Mouse (Mus musculus) cerebellum, adult 2 months (tissue): ENCODE data around the gene Gm1043. TPM values are rescaled to one million over a fixed set of nuclear protein-coding genes. Genes with fewer than 3 reads are reported as not detected.

Experiments used
- DNase-seq, 2 experiments: peaks; one replicate each; pipeline ENCODE4 v3.0.0; 2021
- H3K27ac ChIP-seq: fragments of 200-500 bp; 2 replicates; pipeline ENCODE4 v1.5.1; 2012; ENCODE audit warnings: low read length, control low read depth, inconsistent platforms; ENCODE audit not compliant: insufficient read depth
- H3K27me3 ChIP-seq: fragments of 200-500 bp; 2 replicates; pipeline ENCODE4 v1.6.1; 2012; ENCODE audit warnings: inconsistent platforms, mild to moderate bottlenecking, low read length, moderate library complexity; ENCODE audit not compliant: control insufficient read depth, insufficient read depth
- H3K4me1 ChIP-seq: fragments of 200-500 bp; 2 replicates; pipeline ENCODE4 v1.6.1; 2011; ENCODE audit warnings: low read length; ENCODE audit not compliant: control insufficient read depth, insufficient read depth
- H3K4me3 ChIP-seq: fragments of 200-500 bp; replicated peaks from 2 replicates; pipeline ENCODE3; 2011; ENCODE audit warnings: mild to moderate bottlenecking, low read depth, low read length, control low read depth; ENCODE audit not compliant: insufficient read depth
- CTCF ChIP-seq: fragments of 200-500 bp; IDR thresholded peaks from 2 replicates; pipeline ENCODE4 v1.5.1; 2011; ENCODE audit warnings: low read depth, mild to moderate bottlenecking, control low read depth, low read length, moderate library complexity, borderline replicate concordance; ENCODE audit not compliant: insufficient read depth
- POLR2A ChIP-seq: fragments of 200-500 bp; IDR thresholded peaks from 2 replicates; pipeline ENCODE4 v1.6.1; 2011; ENCODE audit warnings: low read length, control low read depth, borderline replicate concordance; ENCODE audit not compliant: insufficient read depth
- WGBS: fragments of 180-500 bp; shearing (Covaris S2); methylation state at CpG from one replicate; pipeline ENCODE4 v1.1.7; 2018; 5-methylcytosine and 5-hydroxymethylcytosine counted together
- polyA plus RNA-seq: library from polyadenylated mRNA; depleted of rRNA; stranded (reverse); fragments of >200 nt; gene quantifications from 2 replicates; pipeline ENCODE4 v1.2.3, GENCODE M21; 2012

The Gm1043 gene
- polyA plus RNA-seq, 1 experiment: 6.0 TPM

DNA sequence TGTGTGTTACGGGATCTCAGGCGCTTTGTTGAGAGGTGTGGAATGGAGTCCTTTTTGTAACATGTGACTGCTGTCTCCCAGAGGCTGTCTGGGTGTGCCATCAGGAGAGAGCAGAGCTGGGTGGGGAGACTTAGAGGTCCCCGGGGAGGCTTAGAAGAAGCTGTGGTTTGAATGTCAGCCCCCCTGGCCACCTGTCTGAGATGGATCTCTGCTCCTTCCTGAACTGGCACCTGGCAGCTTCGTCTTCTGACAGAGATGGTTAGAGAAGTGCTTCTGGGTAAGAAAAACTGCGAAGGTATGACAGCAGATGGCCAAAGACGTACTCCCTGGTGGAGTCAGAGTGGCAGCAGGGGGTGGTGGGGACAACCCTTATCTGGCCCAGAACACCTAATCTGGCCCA is 22.4 kb downstream of the Gm1043 start:
- TF ChIP-seq POLR2A (no peak), CTCF (no peak)
- H3K4me3 ChIP-seq: no peak overlapping the region
- DNase-seq: no peak
- WGBS: 59% methylated on average over 6 of the region's 6 CpGs
- no peak overlapping the region for H3K27ac ChIP-seq
- no peaks in the 10 kb centered on the region for H3K27me3 ChIP-seq
- H3K4me1 ChIP-seq: no peaks in the 10 kb centered on the region; the same call in none of the 2 replicates

DNA sequence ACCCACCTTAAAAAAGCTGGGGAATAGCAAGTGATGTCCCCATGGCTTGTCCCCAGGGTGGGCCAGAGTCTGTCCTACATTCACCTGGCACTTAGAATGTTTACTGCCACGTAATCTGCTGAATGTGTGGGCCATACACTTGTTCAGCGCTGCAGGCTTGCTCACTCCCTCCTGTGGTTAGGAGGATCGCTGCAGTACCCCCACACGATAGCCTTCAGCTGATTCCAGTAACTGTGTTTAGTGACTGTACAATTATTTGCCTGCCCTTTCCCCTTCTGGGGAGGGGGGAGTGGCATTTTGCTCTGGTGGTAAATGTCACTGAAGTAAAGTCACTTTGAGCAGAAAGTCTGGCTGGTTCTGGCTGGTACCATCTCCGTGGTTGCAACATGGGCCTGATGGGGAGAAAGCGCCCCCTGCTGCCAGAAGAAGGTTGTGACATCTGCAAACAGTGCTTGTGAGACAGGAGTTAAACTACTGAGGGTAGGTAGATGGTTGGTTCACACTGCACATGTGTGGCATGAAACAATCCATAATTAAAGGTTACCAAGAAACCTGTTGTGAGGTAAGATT is 24.2 kb downstream of the Gm1043 start:
- peak; percentile 67 to 79 for DNase-seq
- Histone ChIP-seq H3K27me3 (no peaks in the 10 kb centered on the region), H3K4me1 (no peaks in the 10 kb centered on the region; the same call in 1 of the 2 replicates), H3K27ac (no peak overlapping the region), H3K4me3 (no peak overlapping the region)
- TF ChIP-seq CTCF (peak; percentile 78), POLR2A (no peak)
- WGBS: 37% methylated on average over 6 of the region's 6 CpGs

DNA sequence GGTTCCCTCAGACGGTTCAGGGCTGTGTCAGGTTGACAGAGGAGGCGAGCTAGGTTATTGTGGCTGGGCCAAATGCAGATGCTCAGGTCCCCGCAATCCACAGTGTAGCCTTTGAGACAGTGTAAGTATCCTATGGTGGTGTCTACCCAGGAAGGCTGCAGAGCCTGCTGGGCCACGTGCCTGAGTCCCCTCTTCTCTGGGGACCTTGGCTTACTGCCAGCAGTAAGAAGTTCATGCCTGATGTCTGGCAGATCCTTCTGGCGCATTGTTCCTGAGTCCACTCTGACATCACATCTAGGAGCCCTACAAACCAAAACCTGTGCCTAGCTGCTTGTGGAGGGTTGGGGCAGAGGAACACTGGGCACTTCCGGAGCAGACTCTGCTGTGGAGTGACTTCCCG is 27.2 kb downstream of the Gm1043 start:
- no peak for DNase-seq
- Histone ChIP-seq H3K27ac (no peak overlapping the region), H3K27me3 (no peaks in the 10 kb centered on the region), H3K4me3 (no peak overlapping the region), H3K4me1 (no peaks in the 10 kb centered on the region)
- TF ChIP-seq POLR2A: no peak
- TF ChIP-seq CTCF: no peak
- 66% methylated on average over 7 of the region's 7 CpGs for WGBS

DNA sequence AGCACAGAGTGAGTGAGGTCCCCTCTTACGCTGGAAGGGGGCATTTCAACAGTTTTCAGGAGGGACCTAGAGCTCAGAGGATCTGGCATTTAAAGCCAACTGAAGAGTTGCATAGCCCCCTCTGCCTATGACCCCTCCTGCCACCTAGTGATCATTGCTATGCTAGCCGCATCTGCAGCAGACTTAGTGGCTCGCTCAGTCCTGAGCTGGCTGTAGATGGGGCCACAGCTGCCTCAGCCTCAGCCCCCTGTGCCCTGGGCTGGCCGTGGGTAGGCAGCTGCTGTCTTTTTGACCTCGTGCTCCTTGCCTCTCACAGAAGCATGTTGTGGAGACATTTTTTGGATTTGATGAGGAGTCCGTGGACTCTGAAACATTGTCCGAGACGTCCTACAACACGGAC is 32.0 kb downstream of the Gm1043 start:
- no peak overlapping the region for H3K27ac ChIP-seq
- no peak overlapping the region for H3K4me3 ChIP-seq
- no peak for DNase-seq
- no peaks in the 10 kb centered on the region for H3K27me3 ChIP-seq
- no peak for TF ChIP-seq CTCF
- TF ChIP-seq POLR2A: no peak
- 72% methylated on average over 9 of the region's 9 CpGs for WGBS
- no peaks in the 10 kb centered on the region for H3K4me1 ChIP-seq

DNA sequence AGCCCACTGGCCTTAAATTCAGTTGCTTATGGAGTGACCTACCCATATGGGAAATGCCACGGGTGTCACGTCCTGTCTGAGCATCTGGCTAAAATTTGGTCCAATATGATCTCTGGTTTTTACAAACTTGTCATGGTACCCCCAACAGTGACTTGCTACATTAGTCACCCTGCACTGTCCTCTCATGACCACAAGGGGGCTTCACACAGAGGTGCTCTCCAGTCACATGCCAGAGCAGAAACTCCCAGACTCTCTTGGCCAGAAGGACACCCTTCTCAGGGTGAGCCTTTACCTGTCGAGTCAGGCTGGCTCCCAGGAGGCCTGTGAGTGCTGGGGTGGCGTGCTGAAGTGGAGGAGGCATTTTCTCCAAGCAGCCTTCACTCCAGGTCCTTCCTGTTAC is 33.1 kb downstream of the Gm1043 start:
- no peak for TF ChIP-seq POLR2A
- peak; percentile 70 for TF ChIP-seq CTCF
- no peak overlapping the region for H3K27ac ChIP-seq
- 48% methylated on average over 4 of the region's 4 CpGs for whole genome bisulfite sequencing
- H3K4me3 ChIP-seq: no peak overlapping the region
- DNase-seq: peak in 1 of 2 experiments; percentile 19
- no peaks in the 10 kb centered on the region for H3K27me3 ChIP-seq
- H3K4me1 ChIP-seq: no peaks in the 10 kb centered on the region

DNA sequence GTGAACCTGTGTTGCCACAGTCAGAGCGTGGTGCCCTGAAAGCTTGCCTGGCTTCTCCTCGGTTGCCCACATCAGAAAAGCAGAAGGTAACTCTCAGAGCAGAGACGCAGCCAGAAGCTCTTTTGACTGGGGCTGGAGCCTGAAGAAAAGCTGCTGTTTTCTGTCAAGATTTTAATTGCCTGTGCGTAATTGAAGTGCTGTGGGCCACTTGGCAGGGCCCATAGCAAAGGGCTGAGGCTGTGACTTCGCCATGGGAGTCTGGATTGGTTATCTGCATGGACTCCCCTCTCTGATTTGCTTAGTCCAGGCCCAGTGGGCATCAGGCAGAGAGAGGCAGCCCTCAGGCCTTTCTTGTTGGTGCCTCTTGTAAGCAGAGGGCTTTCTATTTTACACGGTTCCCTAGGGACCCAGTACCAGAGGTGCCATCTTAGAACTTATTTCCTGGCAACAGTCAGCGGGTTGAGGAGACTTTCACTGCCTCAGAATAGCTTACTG is 36.1 kb downstream of the Gm1043 start:
- Histone ChIP-seq H3K4me3 (no peak overlapping the region), H3K27ac (no peak overlapping the region), H3K4me1 (no peaks in the 10 kb centered on the region), H3K27me3 (no peaks in the 10 kb centered on the region)
- no peak for TF ChIP-seq POLR2A
- no peak for TF ChIP-seq CTCF
- WGBS: 56% methylated on average over 7 of the region's 7 CpGs
- no peak for DNase-seq

DNA sequence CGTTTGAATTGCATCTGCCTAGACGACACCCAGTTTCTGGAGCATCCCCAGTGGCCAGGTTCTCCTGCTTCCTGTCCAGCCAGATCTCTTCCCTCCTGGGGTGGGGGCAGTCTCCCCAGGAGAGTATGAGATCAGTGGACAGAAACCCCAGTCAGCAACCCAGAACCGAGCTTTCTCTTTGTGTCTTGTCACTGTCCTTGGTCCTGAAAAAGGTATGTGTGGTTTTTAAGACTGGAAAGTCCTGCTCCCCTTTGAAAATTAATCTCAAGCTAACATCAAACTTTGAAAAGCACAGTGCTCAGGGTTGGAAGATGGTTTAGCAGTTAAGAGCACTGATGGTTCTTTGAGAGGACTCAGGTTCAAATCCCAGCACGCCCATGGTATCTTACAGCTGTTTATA is 46.7 kb downstream of the Gm1043 start:
- no peak overlapping the region for H3K4me3 ChIP-seq
- H3K27ac ChIP-seq: no peak overlapping the region
- no peak for TF ChIP-seq POLR2A
- TF ChIP-seq CTCF: no peak
- H3K27me3 ChIP-seq: no peaks in the 10 kb centered on the region
- 64% methylated on average over 4 of the region's 4 CpGs for WGBS
- no peaks in the 10 kb centered on the region for H3K4me1 ChIP-seq
- DNase-seq: no peak

DNA sequence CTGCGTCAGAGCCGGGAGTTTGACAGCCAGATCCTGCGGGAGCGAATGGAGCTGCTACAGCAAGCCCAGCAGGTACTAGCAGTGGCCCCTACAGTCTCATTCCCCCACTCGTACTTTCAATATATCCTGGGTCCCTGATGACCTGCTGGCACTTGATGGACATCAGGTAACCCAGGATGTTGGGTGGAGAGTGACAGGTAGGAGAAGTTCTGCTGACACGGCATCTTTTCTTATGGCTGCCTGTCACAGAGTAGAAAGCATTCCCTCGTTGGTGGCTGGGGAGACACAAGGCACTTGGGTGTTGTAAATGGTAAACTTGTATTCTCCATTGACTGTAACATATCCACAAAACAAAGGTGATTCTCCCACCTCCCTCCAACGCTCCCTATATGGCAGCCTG is 56.6 kb downstream of the Gm1043 start:
- 71% methylated on average over 8 of the region's 8 CpGs for WGBS
- H3K4me1 ChIP-seq: no peaks in the 10 kb centered on the region
- TF ChIP-seq POLR2A (no peak), CTCF (no peak)
- H3K27me3 ChIP-seq: no peaks in the 10 kb centered on the region
- H3K27ac ChIP-seq: no peak overlapping the region
- DNase-seq: no peak
- no peak overlapping the region for H3K4me3 ChIP-seq
